Mouse (Mus musculus): ENCODE measurements around the gene Cstf3.
A peak's percentile ranks its signal among the peaks of the same experiment; 100 is the strongest.
"Not testable (repeated sequence)": the region's sequence is repeated elsewhere in the genome, so short reads cannot be mapped to it uniquely, and the experiment has no call there.

Cstf3 gene

DNA sequence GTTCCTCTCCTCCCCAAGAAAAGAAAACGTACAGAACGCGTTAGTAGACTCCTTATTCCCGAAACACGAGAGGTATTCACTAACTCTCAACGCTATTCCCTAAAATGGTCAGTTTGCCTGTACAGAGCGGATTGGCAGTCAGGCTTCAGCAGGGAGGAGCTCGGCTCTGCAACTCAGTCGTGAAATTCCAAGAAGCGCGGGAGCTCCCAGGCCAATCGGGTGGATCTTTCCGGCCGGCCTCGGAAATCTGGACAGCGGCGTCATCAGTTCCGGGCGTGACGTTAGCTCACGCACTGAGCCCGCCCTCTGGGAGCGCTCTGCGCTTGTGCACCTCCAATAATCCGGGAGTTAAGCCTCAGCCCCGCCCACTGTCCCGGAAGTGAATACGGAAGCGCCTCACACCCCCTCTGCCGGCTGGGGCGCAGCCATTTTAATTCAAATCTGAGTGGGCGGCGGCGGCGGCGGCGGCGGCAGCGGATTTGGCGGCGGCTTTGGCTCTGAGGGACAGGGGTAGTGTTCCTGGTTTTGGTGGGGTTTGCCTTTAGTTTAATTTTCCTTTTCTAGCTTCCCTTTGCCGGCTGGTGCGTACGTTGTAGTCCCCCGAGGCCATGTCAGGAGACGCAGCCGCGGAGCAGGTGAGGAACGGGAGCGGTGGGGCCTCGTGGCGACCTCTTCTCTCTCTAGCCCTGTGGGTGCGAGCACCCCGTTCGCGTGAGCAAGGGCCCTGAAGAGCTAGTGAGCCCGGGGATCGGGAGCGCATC lies at the start of gene Cstf3:
TSS of gene Cstf3 (plus strand) at position 456 of the 761 bp plus-strand sequence.
- DNase-seq (ENCODE audit: low read depth, low spot score), result peak; percentile 98
- Histone ChIP-seq H3K36me3 (ENCODE audit: control insufficient read depth, insufficient read depth, low read length, poor library complexity, severe bottlenecking) (no peaks in the 10 kb centered on the region), H3K27me3 (ENCODE audit: control insufficient read depth, insufficient read depth, low read length, poor library complexity, severe bottlenecking) (no peaks in the 10 kb centered on the region)

- not testable (repeated sequence) for H3K27me3 ChIP-seq (ENCODE audit: control insufficient read depth, insufficient read depth, low read length, poor library complexity, severe bottlenecking); DNase-seq (ENCODE audit: low read depth, low spot score); H3K36me3 ChIP-seq (ENCODE audit: control insufficient read depth, insufficient read depth, low read length, poor library complexity, severe bottlenecking)
Observed at GRCm38 (mm10) chr2:104556711-104557110, 33.6 kb upstream of the Cstf3 start.

DNA sequence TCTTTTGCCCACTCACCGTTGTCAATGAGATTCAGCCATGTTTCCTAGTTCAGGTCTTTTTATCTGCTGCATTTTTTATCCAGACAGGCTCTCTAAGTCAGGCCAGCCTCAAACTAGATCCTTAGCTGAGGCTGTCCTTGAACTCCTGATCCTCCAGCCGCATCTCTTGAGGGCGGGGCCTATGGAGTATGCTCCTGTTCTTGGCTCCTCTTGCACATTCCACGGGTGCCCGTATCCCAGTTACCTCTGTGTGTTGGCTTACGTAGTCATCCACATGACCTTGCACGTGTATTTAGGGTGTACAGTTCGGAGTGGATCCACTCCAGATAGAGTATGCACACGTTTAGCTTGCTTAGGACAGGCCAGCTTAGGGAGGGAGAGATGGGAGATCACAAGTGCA lies 32.6 kb upstream of the Cstf3 start:
- DNase-seq (ENCODE audit: low read depth, low spot score), result no peak
- Histone ChIP-seq H3K27me3 (ENCODE audit: control insufficient read depth, insufficient read depth, low read length, poor library complexity, severe bottlenecking) (no peaks in the 10 kb centered on the region), H3K36me3 (ENCODE audit: control insufficient read depth, insufficient read depth, low read length, poor library complexity, severe bottlenecking) (no peaks in the 10 kb centered on the region)

GRCm38 (mm10) chr2:104558326-104558725 lies 32.0 kb upstream of the Cstf3 start:
- Histone ChIP-seq H3K36me3 (ENCODE audit: control insufficient read depth, insufficient read depth, low read length, poor library complexity, severe bottlenecking) (no peaks in the 10 kb centered on the region), H3K27me3 (ENCODE audit: control insufficient read depth, insufficient read depth, low read length, poor library complexity, severe bottlenecking) (no peaks in the 10 kb centered on the region)
- no peak for DNase-seq (ENCODE audit: low read depth, low spot score)

- Histone ChIP-seq H3K36me3 (ENCODE audit: control insufficient read depth, insufficient read depth, low read length, poor library complexity, severe bottlenecking) (no peaks in the 10 kb centered on the region), H3K27me3 (ENCODE audit: control insufficient read depth, insufficient read depth, low read length, poor library complexity, severe bottlenecking) (no peaks in the 10 kb centered on the region)
- DNase-seq (ENCODE audit: low read depth, low spot score), result no peak
Observed at GRCm38 (mm10) chr2:104558938-104559337, 31.4 kb upstream of the Cstf3 start.

- DNase-seq (ENCODE audit: low read depth, low spot score), result no peak
- H3K36me3 ChIP-seq (ENCODE audit: control insufficient read depth, insufficient read depth, low read length, poor library complexity, severe bottlenecking), result no peaks in the 10 kb centered on the region
- no peaks in the 10 kb centered on the region for H3K27me3 ChIP-seq (ENCODE audit: control insufficient read depth, insufficient read depth, low read length, poor library complexity, severe bottlenecking)
Observed at GRCm38 (mm10) chr2:104559591-104560380, 30.5 kb upstream of the Cstf3 start.

GRCm38 (mm10) chr2:104561386-104561785 lies 28.9 kb upstream of the Cstf3 start:
- DNase-seq (ENCODE audit: low read depth, low spot score), result peak; percentile 13
- Histone ChIP-seq H3K27me3 (ENCODE audit: control insufficient read depth, insufficient read depth, low read length, poor library complexity, severe bottlenecking) (no peaks in the 10 kb centered on the region), H3K36me3 (ENCODE audit: control insufficient read depth, insufficient read depth, low read length, poor library complexity, severe bottlenecking) (no peaks in the 10 kb centered on the region)

- DNase-seq (ENCODE audit: low read depth, low spot score), result peak; percentile 17
Observed at GRCm38 (mm10) chr2:104561986-104562532, 28.3 kb upstream of the Cstf3 start.

GRCm38 (mm10) chr2:104572066-104572465 lies 18.3 kb upstream of the Cstf3 start:
- DNase-seq (ENCODE audit: low read depth, low spot score), result no peak
- Histone ChIP-seq H3K27me3 (ENCODE audit: control insufficient read depth, insufficient read depth, low read length, poor library complexity, severe bottlenecking) (no peaks in the 10 kb centered on the region), H3K36me3 (ENCODE audit: control insufficient read depth, insufficient read depth, low read length, poor library complexity, severe bottlenecking) (no peaks in the 10 kb centered on the region)

More at GRCm38 (mm10) chr2:104561986-104562532, 28.3 kb upstream of the Cstf3 start:
- no peaks in the 10 kb centered on the region for H3K27me3 ChIP-seq (ENCODE audit: control insufficient read depth, insufficient read depth, low read length, poor library complexity, severe bottlenecking)
- no peaks in the 10 kb centered on the region for H3K36me3 ChIP-seq (ENCODE audit: control insufficient read depth, insufficient read depth, low read length, poor library complexity, severe bottlenecking)

- H3K36me3 ChIP-seq (ENCODE audit: control insufficient read depth, insufficient read depth, low read length, poor library complexity, severe bottlenecking), result no peaks in the 10 kb centered on the region
Observed at GRCm38 (mm10) chr2:104576216-104576615, 14.1 kb upstream of the Cstf3 start.

GRCm38 (mm10) chr2:104578021-104578420 lies 12.3 kb upstream of the Cstf3 start:
- no peaks in the 10 kb centered on the region for H3K27me3 ChIP-seq (ENCODE audit: control insufficient read depth, insufficient read depth, low read length, poor library complexity, severe bottlenecking)
- DNase-seq (ENCODE audit: low read depth, low spot score), result no peak

More at GRCm38 (mm10) chr2:104576216-104576615, 14.1 kb upstream of the Cstf3 start:
- no peaks in the 10 kb centered on the region for H3K27me3 ChIP-seq (ENCODE audit: control insufficient read depth, insufficient read depth, low read length, poor library complexity, severe bottlenecking)
- DNase-seq (ENCODE audit: low read depth, low spot score), result no peak

DNA sequence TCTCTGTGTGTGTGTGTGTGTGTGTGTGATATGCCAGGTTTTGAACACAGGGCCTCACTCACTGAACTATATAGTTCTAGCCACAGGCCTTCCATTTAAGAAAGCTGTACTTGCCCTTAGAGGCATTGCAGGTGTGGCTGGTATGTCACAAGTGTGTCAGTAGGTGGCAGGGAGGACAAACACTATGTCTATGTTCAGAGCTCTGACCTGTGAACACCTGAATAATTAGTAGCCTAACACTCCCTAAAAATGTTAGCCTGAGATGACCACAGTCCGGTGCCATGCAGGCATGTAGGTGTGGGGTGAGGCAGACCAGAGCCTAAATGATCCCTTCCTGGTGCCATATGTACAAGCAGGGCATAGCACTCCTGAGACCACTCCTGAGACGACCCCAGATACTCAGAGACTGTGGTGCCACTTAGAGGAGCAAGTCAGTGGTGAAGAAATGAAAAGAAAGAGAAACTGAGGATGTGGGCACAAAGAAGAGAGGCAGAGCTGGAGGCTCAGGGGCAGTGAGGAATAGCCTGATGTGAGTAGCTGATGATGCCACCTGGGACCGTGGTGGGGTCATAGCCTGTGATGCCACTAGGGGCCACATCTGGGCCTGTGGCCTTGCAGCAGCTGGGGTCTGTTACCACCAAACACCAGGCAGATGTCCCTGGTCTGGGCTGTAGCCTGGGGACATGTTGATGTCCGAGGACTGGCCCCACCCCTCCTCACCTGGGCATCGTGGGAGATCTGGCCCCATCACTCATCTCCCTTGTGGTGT lies 11.3 kb upstream of the Cstf3 start:
- Histone ChIP-seq H3K27me3 (ENCODE audit: control insufficient read depth, insufficient read depth, low read length, poor library complexity, severe bottlenecking) (no peaks in the 10 kb centered on the region), H3K36me3 (ENCODE audit: control insufficient read depth, insufficient read depth, low read length, poor library complexity, severe bottlenecking) (no peaks in the 10 kb centered on the region)
- no peak for DNase-seq (ENCODE audit: low read depth, low spot score)

More at GRCm38 (mm10) chr2:104578021-104578420, 12.3 kb upstream of the Cstf3 start:
- no peaks in the 10 kb centered on the region for H3K36me3 ChIP-seq (ENCODE audit: control insufficient read depth, insufficient read depth, low read length, poor library complexity, severe bottlenecking)

DNA sequence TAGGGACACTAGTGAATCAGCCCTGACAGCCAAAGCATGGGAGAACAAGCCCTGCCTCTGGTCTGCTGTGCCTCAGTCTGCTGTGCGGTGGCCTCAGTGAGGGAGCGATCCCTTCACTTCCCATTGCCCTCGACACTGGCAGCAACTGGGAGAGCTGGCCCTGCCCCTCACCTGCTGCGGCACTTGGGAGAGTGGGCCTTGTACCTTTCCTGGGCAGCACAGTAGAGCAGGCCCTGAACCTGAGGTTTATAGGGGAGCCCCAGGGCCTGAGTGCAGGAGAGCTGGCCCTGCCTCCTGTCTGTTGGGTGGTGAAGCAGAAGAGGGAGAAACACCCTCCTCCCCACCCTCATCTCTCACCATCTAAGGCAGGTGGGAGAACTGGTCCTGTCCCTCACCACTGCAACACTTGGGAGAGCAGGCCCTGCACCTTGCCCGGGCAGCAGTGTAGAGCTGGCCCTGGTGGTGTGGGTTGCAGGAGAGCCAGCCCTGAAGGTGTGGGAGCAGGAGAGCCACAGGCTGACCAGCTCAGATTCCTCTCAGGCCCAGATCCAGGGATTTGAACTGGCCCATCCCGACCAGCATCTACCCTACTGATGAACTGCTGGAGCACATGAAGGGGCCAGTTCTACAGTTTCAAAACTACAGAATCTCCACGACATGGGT lies 10.4 kb upstream of the Cstf3 start:
- DNase-seq (ENCODE audit: low read depth, low spot score), result no peak
- Histone ChIP-seq H3K27me3 (ENCODE audit: control insufficient read depth, insufficient read depth, low read length, poor library complexity, severe bottlenecking) (no peaks in the 10 kb centered on the region), H3K36me3 (ENCODE audit: control insufficient read depth, insufficient read depth, low read length, poor library complexity, severe bottlenecking) (no peaks in the 10 kb centered on the region)

GRCm38 (mm10) chr2:104581281-104581879 lies 8.9 kb upstream of the Cstf3 start:
- no peak for DNase-seq (ENCODE audit: low read depth, low spot score)
- Histone ChIP-seq H3K36me3 (ENCODE audit: control insufficient read depth, insufficient read depth, low read length, poor library complexity, severe bottlenecking) (no peaks in the 10 kb centered on the region; the same call in 1 of the 2 replicates), H3K27me3 (ENCODE audit: control insufficient read depth, insufficient read depth, low read length, poor library complexity, severe bottlenecking) (no peaks in the 10 kb centered on the region)
